Mouse (Mus musculus) heart, embryonic 10.5 days (tissue): ENCODE measurements around the gene Glrb. TPM values are rescaled to one million over a fixed set of nuclear protein-coding genes. Genes with fewer than 3 reads are reported as not detected.
A peak's percentile ranks its signal among the peaks of the same experiment; 100 is the strongest.

Experiments used
- DNase-seq: peaks from one replicate; pipeline ENCODE4 v3.0.0-alpha.2; 2017; ENCODE audit warnings: low spot score
- H3K27ac ChIP-seq: fragments of 300-500 bp; sonication (generic); 2 replicates; pipeline ENCODE4 v1.5.1; 2016; ENCODE audit warnings: mild to moderate bottlenecking
- H3K27me3 ChIP-seq: fragments of 300-500 bp; sonication (generic); 2 replicates; pipeline ENCODE4 v1.6.1; 2016; ENCODE audit warnings: mild to moderate bottlenecking; ENCODE audit not compliant: poor library complexity, insufficient read depth, severe bottlenecking
- H3K36me3 ChIP-seq: fragments of 300-500 bp; sonication (generic); 2 replicates; pipeline ENCODE4 v1.6.1; 2016; ENCODE audit warnings: mild to moderate bottlenecking, moderate library complexity
- H3K4me1 ChIP-seq: fragments of 300-500 bp; sonication (generic); 2 replicates; pipeline ENCODE4 v1.6.1; 2016; ENCODE audit warnings: mild to moderate bottlenecking
- H3K4me3 ChIP-seq: fragments of 300-500 bp; sonication (generic); 2 replicates; pipeline ENCODE4 v1.5.1; 2016; ENCODE audit warnings: mild to moderate bottlenecking, moderate library complexity
- H3K9me3 ChIP-seq: fragments of 300-500 bp; sonication (generic); 2 replicates; pipeline ENCODE4 v1.6.1; 2016; ENCODE audit warnings: mild to moderate bottlenecking, moderate library complexity
- WGBS: fragments of 180-500 bp; shearing (Covaris S2); methylation state at CpG from one replicate; pipeline ENCODE4 v1.1.7; 2016; 5-methylcytosine and 5-hydroxymethylcytosine counted together
- polyA plus RNA-seq: library from polyadenylated mRNA; unstranded; fragments of >200 nt; fragmentation: Nextera tagmentation; extraction: Ambion mirVana; gene quantifications from 2 replicates; pipeline ENCODE4 v1.2.1, GENCODE M21; 2016

The Glrb gene
- polyA plus RNA-seq, 1 experiment from 2014 or later: 7.6 TPM

DNA sequence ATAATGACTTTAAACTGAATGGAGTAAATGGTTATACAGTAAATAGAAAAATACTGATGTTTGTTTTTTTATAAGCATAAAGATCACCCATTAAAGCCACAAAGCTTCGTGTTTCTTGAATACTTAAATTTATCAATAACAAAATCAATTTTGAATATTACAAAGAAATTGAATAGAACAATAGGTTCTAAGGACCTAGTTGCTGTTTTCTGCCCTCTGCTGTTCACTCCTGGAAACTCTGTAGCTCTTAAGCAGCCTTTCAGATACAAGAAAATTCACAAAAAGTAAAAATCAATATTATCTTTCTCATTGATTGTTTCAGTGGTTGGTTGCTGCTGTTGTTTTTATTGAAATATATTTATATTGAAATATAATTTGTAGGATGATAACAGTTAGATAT, 108.1 kb downstream of the Glrb start:
- no peak overlapping the region for H3K4me3 ChIP-seq
- no peak for DNase-seq
- 11% methylated on average over 1 of the region's 1 CpGs for WGBS

DNA sequence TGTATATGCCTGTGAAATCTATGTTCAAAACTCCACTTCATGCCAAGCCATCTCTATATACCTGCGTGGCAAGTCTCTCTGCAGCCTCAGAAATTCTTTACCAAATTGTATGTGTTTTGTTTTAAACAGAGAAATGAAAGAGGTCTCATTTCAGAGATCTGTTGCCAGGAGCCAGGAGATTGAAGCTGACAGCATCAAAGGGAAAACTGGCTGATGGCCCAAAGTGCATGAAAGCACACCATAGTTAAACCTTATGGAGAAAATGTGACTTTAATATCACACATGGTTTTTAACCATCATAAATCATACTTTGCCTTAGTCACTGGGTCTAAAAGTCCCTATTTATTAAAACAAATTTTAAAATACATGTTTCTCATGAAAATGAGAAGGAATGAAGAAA, 109.6 kb downstream of the Glrb start:
- peaks cover 20% of the 10 kb centered on the region for H3K4me1 ChIP-seq
- no peaks in the 10 kb centered on the region for H3K9me3 ChIP-seq
- peaks cover 37% of the 10 kb centered on the region for H3K27me3 ChIP-seq
- no peak for DNase-seq
- no peak overlapping the region for H3K4me3 ChIP-seq
- H3K36me3 ChIP-seq: no peaks in the 10 kb centered on the region
- H3K27ac ChIP-seq: no peak overlapping the region
- WGBS: 64% methylated on average over 1 of the region's 1 CpGs

More for the DNA sequence above, 108.1 kb downstream of the Glrb start:
- Histone ChIP-seq H3K27ac (no peak overlapping the region), H3K27me3 (peaks cover 26% of the 10 kb centered on the region), H3K36me3 (no peaks in the 10 kb centered on the region), H3K4me1 (peaks cover 17% of the 10 kb centered on the region), H3K9me3 (no peaks in the 10 kb centered on the region)

DNA sequence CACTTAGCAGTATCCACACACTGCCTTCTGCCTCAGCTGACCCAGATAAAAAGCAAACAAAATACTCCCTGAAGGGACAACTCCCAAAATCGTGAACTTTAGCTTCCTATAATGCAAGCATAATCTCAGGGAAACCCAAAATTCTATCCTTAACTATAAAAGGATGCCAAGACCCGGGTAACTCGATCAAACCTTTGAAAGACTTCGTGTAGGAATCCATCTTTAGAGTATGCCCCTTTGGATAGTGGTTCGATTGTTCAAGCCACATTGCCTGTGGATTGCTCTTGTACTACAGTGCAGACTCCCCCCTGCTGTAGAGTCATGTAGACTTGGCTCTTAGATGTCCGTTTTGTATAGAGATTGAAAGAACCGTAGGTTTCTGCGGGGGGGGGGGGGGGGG, 110.2 kb downstream of the Glrb start:
- Histone ChIP-seq H3K27me3 (peaks cover 37% of the 10 kb centered on the region), H3K36me3 (no peaks in the 10 kb centered on the region), H3K27ac (no peak overlapping the region), H3K4me3 (no peak overlapping the region; the same call in 1 of the 2 replicates), H3K9me3 (no peaks in the 10 kb centered on the region), H3K4me1 (peaks cover 20% of the 10 kb centered on the region)
- 50% methylated on average over 8 of the region's 8 CpGs for WGBS
- no peak for DNase-seq

DNA sequence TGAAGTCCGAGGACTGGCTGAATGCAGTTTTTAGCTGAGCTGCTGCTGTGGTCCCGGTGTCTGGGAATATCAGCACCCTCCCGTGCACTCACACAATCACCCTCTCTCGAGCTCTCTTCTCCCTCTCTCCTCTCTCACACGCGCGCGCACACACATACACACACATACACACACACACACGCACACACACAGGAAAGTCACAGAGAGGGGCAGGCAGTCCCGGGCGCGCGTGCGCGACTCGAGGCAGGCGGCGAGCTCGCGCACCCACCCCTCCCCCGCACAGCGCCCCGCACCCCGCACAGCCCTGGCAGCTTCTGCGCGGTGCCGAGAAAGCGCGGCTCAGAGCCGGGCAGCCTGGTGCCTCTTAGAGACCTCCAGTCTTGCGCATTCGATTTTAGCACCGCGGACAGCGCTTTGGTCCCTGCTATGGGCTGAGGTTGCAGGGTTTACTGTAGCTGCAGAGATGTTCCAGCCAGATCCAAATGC, 110.8 kb downstream of the Glrb start, which contains the start of gene Gria2:
TSS of gene Gria2 (minus strand) at position 240 of the 486 bp plus-strand sequence.
- H3K27me3 ChIP-seq: peaks cover 37% of the 10 kb centered on the region
- WGBS: under 1% methylated on average over 35 of the region's 35 CpGs

DNA sequence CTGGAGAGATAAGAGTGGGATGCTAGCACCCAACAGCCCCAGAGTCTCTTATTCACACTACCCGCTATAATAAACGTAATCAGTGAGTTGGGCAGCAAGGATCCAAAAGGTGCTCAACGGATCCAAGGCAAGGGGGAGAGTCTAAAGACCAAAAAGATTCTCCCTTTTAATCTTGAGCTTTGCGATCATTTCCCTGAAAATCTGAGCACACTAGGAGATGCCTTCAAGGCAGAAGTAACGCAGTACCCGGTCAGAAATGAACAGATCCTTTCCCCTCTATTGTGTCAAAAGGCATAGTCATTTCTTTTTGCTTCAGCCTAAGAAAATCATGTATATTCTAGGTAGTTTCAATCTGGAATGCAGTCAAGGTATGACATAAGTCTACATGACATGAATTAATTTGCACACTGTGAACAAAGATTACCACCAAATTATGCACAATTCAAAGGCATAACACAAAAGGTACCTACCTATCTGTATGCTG, 111.6 kb downstream of the Glrb start:
- no peak overlapping the region for H3K27ac ChIP-seq
- H3K4me3 ChIP-seq: no peak overlapping the region
- peaks cover 37% of the 10 kb centered on the region for H3K27me3 ChIP-seq
- no peaks in the 10 kb centered on the region for H3K9me3 ChIP-seq
- WGBS: 26% methylated on average over 6 of the region's 6 CpGs
- H3K36me3 ChIP-seq: no peaks in the 10 kb centered on the region
- peaks cover 20% of the 10 kb centered on the region for H3K4me1 ChIP-seq
- DNase-seq: no peak

More for the DNA sequence above, 110.8 kb downstream of the Glrb start, which contains the start of gene Gria2:
- Histone ChIP-seq H3K4me3 (peak within 1 kb of the TSS; percentile 61), H3K4me1 (peaks cover 20% of the 10 kb centered on the region), H3K36me3 (no peaks in the 10 kb centered on the region), H3K9me3 (no peaks in the 10 kb centered on the region), H3K27ac (no peak within 1 kb of the TSS)
- DNase-seq: peak; percentile 86

DNA sequence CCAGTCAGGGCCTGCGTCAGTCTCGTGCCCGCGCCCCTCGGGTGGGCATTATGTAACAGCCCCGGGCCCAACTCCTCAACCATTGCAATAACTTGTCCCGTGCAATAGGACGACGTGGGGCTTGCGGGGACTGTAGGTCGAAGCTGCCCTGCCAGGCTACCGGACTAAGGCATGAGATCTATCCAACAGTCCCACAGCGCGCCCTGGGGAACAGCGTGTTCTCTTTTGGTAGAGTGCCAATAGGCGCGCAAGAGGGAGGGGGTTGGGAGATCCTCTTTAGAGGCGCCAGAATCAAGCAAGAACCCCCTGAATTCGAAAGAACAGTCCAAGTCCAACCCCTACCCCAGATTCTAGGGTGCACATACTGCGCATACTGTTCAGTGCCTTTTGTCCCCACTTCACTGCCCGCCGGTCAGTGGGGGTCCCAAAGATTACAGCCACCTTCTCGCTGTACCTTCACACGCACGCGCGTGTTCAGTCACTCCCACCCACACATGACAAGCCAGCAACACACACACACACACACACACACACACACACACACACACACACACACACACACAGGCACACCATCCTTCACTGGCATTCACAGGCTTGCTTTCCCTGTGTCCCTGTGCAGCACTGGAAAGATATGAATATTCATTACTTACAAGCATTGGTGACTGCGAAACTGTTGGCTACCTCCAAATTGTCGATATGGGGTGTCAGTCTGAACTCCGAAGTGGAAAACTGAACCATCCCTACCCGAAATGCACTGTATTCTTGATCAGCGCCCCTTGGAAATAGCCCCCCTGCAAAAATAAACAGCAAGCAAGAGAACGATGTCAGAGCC, 112.2 kb downstream of the Glrb start:
- H3K4me3 ChIP-seq: peak overlapping the region; percentile 55
- H3K9me3 ChIP-seq: no peaks in the 10 kb centered on the region
- WGBS: 13% methylated on average over 33 of the region's 33 CpGs
- no peaks in the 10 kb centered on the region for H3K36me3 ChIP-seq
- peaks cover 37% of the 10 kb centered on the region for H3K27me3 ChIP-seq
- H3K27ac ChIP-seq: no peak overlapping the region
- peaks cover 20% of the 10 kb centered on the region for H3K4me1 ChIP-seq
- peak; percentile 74 for DNase-seq

DNA sequence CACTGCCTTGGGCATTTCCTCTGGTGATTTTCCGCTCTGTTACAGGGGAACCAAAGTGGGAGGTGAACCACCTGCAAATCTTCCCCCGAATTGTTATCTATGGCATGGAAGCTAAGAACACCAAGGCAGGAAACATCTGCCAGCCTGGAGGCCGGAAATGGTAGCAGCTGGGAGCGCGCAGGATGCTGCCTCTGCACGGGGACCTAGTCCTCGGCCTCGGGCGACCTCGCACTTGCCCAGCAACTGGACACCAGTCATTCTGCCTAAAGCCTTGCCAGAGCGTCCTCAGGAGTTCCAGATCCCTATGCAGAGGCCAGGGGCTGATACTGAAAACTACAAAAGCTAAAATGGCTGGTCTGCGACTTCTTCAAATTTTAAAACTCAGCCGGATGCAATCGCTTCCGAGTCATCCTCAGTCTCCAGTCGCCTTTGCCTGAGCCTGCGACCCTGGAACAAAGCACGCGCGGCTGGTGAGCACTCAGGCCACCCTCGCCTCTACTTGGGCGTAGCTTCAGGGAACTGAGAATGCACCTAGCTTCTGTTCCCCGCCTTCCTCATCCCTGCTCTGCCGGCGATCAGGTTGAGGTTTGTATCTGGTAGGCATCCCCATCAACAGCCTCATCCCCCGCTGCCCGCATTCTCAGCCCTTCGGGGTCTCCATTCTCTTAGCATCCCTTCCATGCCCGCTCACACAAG, 113.0 kb downstream of the Glrb start:
- H3K27ac ChIP-seq: no peak overlapping the region
- H3K9me3 ChIP-seq: no peaks in the 10 kb centered on the region
- peak; percentile 75 for DNase-seq
- peak overlapping the region; percentile 55 for H3K4me3 ChIP-seq
- H3K27me3 ChIP-seq: peaks cover 37% of the 10 kb centered on the region
- 3% methylated on average over 29 of the region's 29 CpGs for WGBS
- H3K4me1 ChIP-seq: peaks cover 20% of the 10 kb centered on the region
- H3K36me3 ChIP-seq: no peaks in the 10 kb centered on the region

DNA sequence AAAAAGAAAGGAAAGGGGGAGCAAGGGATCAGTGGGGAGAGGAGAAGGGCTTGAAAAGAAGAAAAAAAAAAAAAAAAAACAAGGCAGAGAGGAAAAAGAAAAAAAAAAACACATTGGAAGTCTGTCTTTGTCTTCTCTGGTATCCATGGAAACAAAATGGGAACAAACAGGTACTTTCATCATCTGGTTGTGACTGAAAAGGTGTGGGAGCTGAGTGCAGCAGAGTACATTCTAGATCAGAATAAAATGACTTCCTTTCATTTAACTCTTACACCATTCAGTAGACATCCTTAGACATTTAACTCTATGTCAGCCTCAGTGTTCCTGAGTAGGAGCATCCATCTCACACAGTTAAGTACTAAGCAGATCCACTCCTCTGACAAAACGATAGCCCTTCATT, 115.5 kb downstream of the Glrb start:
- Histone ChIP-seq H3K4me1 (peaks cover 20% of the 10 kb centered on the region), H3K27me3 (peaks cover 37% of the 10 kb centered on the region), H3K27ac (no peak overlapping the region), H3K4me3 (no peak overlapping the region), H3K36me3 (no peaks in the 10 kb centered on the region), H3K9me3 (no peaks in the 10 kb centered on the region)
- WGBS: 83% methylated on average over 1 of the region's 1 CpGs
- DNase-seq: no peak

DNA sequence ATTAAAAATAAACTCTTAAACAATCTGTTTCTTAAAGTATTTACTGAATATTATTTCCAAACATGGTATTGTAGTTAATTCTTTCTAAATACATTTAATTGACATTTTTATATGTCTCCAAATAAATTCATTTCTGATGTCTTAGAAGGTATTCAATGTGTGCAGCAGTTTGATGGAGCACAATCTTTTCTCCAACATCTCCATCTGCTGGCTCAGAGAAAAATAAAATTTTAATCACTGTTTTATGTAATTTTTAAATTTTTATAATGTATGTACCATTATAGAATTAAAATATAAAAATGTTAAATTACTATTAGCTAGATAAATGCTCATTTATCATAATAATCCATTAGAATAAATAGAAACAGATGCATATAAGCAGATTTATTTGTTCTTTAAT, 116.7 kb downstream of the Glrb start:
- H3K36me3 ChIP-seq: no peaks in the 10 kb centered on the region
- DNase-seq: no peak
- peaks cover 25% of the 10 kb centered on the region for H3K27me3 ChIP-seq
- no peaks in the 10 kb centered on the region for H3K9me3 ChIP-seq
- no peak overlapping the region for H3K4me3 ChIP-seq
- peaks cover 14% of the 10 kb centered on the region for H3K4me1 ChIP-seq
- no peak overlapping the region for H3K27ac ChIP-seq

DNA sequence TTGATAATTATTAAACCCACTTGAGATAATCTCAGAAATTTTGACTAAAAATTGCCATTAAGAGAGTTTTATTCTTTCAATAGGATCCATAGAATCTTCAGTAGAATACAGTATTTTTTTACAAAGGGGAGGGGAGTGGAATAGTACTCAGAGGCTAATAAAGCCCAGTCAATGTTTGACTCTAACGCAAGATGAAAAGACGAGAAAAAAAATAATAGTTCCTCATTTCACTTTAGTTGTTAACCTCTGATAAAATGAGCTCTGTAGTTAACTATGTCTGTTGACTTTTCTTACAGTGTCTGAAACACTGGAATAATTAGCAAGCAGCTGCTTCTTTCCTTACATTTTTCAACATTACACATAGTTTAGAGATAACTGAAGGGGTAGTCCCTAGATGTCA, 118.2 kb downstream of the Glrb start:
- H3K9me3 ChIP-seq: no peaks in the 10 kb centered on the region
- peaks cover 3% of the 10 kb centered on the region; the same call in 1 of the 2 replicates for H3K4me1 ChIP-seq
- H3K36me3 ChIP-seq: no peaks in the 10 kb centered on the region
- DNase-seq: no peak
- H3K4me3 ChIP-seq: no peak overlapping the region
- WGBS: 82% methylated on average over 2 of the region's 2 CpGs
- no peak overlapping the region for H3K27ac ChIP-seq
- peaks cover 10% of the 10 kb centered on the region for H3K27me3 ChIP-seq

Other genes starting within 250 kb of the Glrb start
- gene Gria2, start 110.8 kb downstream of the Glrb start, polyA plus RNA-seq: 0.17 and 0.35 TPM in 2 replicates
- 8.5 and 25.7 TPM in 2 replicates for gene Pdgfc, start 122.8 kb upstream of the Glrb start, polyA plus RNA-seq